Mouse (Mus musculus): ENCODE results near the gene 4930522L14Rik. TPM values are rescaled to one million over a fixed set of nuclear protein-coding genes. Genes with fewer than 3 reads are reported as not detected.

Gene 4930522L14Rik
- 0.15 and 0.28 TPM in 2 replicates for polyA plus RNA-seq (2012; rRNA removed)

DNA sequence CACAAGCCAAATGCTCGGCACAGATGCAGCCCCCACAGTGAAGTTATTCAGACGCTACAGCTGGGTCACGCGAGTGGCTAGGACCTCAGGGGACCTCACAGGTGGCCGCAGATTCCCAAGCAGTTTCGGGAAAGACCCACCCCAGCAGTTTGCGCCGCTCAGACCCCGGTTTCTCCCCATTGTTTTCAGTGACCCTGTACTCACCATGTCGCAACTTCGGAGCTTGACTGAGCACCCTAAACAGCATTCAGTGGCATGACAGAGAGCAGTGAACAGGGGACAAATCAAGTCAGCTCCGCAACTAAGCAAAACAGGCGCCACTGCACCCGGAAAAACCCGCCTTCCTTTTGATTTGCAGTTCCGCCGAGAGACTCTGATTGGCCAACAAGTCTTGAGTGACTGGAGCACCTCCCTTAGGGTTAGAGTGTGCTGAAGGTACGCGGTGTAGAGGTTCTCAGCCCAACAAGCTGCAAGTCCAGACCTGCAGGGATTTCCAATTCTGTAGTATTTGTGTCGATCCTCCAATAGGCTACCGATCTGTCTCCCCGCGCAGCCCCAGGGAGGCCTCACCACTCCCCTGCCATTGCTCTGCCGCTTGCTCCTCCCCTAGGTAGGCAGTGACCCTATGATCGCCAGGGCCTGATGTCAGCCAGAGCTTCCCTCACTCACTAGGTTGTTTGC lies at the start of gene 4930522L14Rik:
Gene 4930522L14Rik, minus strand, starts transcription at position 496 of the 681 bp plus-strand sequence.

DNA sequence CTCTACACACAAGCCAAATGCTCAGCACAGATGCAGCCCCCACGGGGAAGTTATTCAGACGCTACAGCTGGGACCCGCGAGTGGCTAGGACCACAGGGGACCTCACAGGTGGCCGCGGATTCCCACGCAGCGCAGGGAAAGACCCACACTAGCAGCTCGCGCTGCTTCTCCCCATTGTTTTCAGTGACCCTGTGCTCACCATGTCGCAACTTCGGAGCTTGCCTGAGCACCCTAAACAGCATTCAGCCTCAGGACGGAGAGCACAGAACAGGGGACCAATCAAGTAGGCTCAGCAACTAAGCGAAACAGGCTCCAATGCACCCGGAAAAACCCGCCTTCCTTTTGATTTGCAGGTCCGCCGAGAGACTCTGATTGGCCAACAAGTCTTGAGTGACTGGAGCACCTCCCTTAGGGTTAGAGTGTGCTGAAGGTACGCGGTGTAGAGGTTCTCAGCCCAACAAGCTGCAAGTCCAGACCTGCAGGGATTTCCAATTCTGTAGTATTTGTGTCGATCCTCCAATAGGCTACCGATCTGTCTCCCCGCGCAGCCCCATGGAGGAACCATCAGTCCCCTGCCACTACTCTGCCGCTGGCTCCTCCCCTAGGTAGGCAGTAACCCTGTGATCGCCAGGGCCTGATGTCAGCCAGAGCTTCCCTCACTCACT lies 61.0 kb downstream of the 4930522L14Rik start, which contains the start of gene 5430403G16Rik:
Gene 5430403G16Rik, minus strand, starts transcription at position 505 of the 665 bp plus-strand sequence.

Other genes with a start within 250 kb of the 4930522L14Rik start
- 10.8 and 15.7 TPM in 2 replicates for gene Crlf2, start 192.9 kb downstream of the 4930522L14Rik start, polyA plus RNA-seq (2012; rRNA removed)
- 0.02 TPM in 1 of 2 replicates, not detected in the other for gene 5430403G16Rik, start 60.8 kb downstream of the 4930522L14Rik start, polyA plus RNA-seq (2012; rRNA removed)
- 0.16 and 0.18 TPM in 2 replicates for gene Gm15446, start 171.5 kb upstream of the 4930522L14Rik start, polyA plus RNA-seq (2012; rRNA removed)
- 0.25 and 0.41 TPM in 2 replicates for gene Zfp932, start 244.6 kb upstream of the 4930522L14Rik start, polyA plus RNA-seq (2012; rRNA removed)

Measured in stomach, adult 2 months (tissue).